Mouse (Mus musculus) gastrocnemius, postnatal 36 days (tissue): ENCODE measurements around the gene Cdkl1. TPM values are rescaled to one million over a fixed set of nuclear protein-coding genes. Genes with fewer than 3 reads are reported as not detected.

Source experiments
- DNase-seq, 2 experiments: peaks; one replicate each; pipeline ENCODE4 v3.0.0; 2022
- intact Hi-C: fragments of 180-260 bp; cut with DNase I; formaldehyde crosslinking; loops from one replicate; pipeline ENCODE4 v1.15.1; 2025
- total RNA-seq, 2 experiments: library from RNA; stranded (reverse); gene quantifications; 2 replicates each; pipeline ENCODE4 v1.2.3; 2021

The Cdkl1 gene
- total RNA-seq, 2 experiments from 2014 or later, result 0.54 to 0.94 TPM

DNA sequence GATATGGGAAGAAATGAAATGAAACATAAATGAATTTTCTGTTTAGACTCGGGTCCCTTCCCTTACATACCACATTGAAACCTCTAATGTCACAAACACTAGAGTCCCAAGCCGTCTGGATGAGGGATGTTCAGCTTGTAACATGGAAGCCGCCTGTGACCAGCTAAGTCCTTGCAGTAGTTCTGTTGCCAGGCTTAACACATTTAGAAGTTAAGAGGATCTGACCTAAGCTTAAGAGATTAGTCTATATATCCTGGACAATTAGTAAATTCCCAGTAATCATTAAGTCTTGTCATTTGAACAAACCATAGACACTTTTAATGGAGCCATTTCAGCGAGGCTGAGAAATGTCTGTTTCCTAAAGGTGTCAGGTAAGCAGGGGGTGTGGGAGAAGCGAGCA, 35.1 kb downstream of the Cdkl1 start:
- intact Hi-C loops, result loop anchor here (2.0 to 10.0 kb wide), 2 partner anchors 305 to 379 kb away; no protein-coding TSS in a partner anchor
- no peak for DNase-seq

DNA sequence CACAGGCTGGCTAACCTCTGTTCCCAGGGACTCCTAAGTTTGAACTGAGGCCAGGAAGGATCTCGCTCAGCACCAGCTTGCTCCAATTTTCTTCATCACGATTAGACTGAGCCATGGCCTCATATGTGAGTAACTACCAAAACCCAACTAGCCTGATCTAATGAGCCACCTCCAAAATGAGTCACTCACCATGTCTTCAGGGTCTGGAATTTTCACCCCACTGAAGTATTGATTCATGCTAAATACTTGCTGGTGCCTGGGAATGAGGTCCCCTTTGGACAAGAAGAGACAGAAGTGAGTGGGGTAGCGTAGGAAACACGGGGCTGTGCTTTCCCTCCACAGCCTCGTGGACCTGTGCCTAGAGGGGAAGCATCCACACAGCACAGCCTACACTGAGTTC, 37.1 kb downstream of the Cdkl1 start:
- DNase-seq, result no peak
- intact Hi-C loops, result loop anchor here (10.0 kb wide), 1 partner anchor 381 kb away; no protein-coding TSS in a partner anchor

DNA sequence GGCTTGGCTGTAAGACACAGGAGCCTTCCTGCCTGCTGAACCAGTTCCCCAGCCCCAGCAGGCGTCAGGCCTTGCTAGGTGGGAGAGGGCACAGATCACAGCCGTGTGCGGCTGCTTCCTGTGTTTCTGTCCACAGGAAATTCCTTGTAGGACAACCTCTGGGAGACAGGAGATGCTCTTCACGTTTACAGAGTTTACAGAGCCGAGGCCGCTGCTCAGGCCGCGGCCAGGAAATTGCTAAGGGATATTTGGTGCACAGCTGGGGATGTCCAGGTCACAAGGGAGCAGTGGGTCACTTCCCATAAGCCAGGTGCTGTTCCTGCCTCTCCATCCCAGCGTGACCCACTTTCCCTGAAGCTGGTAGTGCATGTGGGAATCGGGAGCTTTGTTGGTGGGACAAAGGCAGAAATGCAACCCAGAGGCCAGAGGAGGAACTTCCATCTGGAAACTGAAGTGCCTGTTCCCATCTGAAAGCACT, 39.2 kb downstream of the Cdkl1 start:
- no peak for DNase-seq
- intact Hi-C loops, result loop anchor here (10.0 kb wide), 1 partner anchor 383 kb away; no protein-coding TSS in a partner anchor

DNA sequence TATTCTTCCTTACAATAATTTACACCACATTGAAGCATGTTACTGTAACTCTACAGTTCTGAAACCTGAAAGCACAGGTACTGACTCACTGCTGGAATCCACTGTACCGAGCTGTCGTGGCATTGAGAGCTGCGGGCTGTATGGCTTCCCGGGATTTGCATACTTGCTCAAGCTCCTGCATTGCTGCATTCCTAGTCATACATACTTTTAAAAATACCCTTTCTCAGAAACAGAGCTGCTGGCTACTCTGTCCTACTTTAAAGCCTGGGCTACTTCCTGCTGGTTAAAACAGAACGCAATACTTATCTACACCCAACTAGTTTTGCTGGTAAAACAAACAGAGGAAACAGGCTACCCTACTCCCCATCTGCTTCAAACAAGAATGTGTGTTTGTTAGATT, 46.9 kb downstream of the Cdkl1 start:
- DNase-seq, result no peak
- intact Hi-C loops, result no loop called here

DNA sequence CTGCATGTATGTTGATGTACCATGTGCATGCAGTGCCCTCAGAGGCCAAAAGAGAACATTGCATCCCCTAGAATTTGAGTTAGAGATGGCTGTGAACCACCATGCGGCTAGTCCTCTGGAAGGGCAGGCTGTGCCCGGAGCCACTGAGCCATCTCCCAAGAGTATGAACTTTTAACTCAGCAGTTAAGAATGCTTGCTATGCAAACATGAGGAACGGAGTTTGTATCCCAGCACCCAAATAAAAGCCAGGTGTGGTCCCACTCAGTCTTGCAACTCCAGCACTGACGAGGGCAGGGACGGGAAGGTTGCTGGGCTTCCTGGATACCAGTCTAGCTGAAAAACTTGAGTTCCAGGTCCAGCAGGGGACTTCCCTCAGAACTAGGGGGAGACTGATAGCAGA, 49.1 kb downstream of the Cdkl1 start:
- DNase-seq, result no peak
- intact Hi-C loops, result no loop called here

DNA sequence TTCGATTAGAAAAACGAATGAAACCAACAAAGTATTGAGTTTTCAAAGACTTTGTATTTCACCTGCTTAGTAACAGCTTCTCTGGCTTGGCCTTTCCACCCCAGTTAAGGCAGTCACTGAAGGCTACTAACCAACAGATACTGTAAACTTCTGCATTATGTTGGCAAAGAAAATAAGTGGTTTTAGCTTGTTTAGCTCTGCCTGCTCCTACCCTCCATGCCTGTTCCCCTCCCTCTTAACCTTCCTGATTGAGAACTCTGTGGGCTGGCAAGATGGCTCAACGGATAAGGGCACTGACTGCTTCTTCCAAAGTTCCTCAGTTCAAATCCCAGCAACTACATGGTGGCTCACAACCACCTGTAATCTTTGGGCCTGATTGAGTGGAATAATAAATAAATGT, 57.1 kb downstream of the Cdkl1 start:
- intact Hi-C loops, result loop anchor here (5.0 kb wide), 1 partner anchor 158 kb away; the partner anchor contains the start of genes Atl1 and Map4k5
- DNase-seq, result no peak

DNA sequence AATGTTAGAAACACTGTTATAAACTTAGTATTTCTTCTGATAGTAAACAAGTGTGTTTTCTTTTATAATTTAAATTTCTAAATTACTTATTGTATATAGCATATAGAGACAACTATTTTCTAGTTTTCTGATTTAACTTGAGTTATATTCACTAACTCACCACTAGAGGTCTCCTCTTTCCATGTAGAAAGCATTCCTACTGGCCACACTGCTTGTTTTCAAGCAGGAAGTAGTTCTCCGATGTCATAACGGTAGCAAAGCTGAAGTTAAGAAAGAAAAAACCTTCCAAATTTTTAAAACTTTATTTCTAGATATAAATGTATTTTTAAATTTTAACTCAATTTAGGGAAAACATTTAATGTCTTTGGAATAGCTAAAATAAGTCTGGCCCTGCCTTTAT, 57.5 kb downstream of the Cdkl1 start:
- no peak for DNase-seq
- intact Hi-C loops, result loop anchor here (5.0 kb wide), 1 partner anchor 159 kb away; the partner anchor contains the start of genes Atl1 and Map4k5

DNA sequence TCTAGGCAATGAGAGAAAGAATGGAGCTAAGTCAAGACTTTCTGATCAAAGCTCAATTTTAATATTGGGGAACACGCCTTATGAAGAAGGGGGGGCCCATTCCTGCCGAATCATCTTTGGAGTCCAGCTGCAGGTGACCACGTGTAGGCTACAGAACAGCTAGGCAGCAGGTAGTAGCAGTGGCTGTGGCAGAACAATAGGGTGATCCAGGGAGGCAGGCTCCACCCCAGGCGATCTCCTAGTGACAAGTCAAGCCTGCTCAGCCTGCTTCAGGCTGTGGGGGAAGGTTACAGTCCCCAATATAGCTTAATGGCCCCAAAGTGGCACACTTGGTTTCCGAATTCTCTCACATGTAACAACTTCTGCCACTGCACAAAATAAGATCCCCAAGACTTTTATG, 58.8 kb downstream of the Cdkl1 start:
- intact Hi-C loops, result loop anchor here (5.0 kb wide), 1 partner anchor 160 kb away; the partner anchor contains the start of genes Atl1 and Map4k5
- no peak for DNase-seq

DNA sequence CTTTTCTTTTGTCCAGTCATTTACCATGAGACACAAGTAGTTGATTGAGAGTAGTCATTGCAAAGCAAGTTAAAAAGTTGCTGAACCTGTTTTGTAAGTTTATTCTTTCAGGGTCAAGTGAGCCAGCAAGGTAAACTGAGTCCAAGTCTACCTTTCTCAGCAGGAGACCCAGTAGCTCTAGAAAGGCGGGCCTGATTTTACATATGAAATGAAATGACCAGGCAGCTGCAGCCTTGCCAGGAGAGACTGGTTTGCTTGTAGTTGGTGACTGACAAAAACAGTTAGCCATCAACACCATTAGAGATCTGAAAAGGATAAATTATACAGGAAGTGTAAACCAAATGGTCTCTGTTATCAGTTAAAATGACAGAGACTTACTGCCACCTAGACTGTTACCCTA, 60.8 kb downstream of the Cdkl1 start:
- intact Hi-C loops, result loop anchor here (5.0 kb wide), 1 partner anchor 162 kb away; the partner anchor contains the start of genes Atl1 and Map4k5

DNA sequence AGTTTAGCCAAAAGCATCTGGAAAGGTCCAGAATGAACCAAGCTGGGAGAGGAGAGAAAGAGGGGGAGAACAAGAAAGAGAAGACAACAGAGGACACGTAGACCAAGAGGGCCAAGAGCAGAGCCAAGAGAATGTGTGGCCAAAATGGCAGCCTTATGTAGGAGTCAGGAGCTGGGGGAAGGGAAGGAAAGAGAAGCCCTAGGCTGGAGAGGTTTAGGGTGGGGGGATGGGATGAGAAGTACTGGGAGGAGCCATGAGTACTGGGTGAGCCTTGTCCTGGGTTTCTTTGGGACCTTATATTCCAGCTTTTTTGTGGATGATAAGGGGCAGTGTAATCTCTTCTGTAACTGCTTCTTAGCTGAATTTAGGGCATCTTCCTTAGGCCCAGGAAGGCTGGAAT, 61.8 kb downstream of the Cdkl1 start:
- no peak for DNase-seq
- intact Hi-C loops, result no loop called here

More for the DNA sequence above, 60.8 kb downstream of the Cdkl1 start:
- DNase-seq, result no peak

DNA sequence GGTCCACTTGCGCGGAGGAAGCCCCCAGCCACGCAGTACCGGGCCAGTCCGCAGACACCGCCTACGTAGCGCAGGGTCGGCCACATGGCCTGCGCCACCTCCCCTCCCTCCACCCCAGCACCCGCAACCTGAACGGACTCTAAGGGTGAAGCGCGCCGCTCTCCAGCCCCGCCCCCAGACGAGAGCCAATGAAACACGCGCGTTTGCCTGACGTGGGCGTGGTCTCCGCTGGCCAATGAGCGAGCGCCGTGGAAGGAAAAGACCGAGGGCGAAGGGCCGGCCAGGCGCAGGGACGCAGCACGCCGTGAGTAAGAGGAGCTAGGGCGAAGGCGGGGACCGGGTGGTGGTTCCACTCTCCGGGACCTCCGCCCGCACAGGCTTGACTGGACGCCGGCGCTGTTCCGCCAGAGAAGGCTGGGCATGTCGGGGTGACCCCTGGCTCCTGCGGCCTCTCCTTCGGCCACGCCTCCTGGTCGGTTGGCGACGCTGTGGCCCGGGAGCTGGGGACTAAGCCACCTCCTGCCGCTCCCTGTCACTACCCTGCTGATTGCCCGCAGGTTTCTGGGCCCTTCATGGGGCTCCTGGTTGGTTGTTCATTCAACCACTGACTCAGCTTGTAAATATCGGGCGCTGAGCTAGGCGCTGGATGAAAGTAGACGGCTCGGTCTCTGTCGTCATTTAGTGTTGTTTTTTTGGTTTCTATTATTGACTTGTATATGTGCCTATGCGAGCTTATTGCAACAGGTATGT, 66.2 kb downstream of the Cdkl1 start, which contains the start of the genes L2hgdh and Atp5s:
L2hgdh (minus strand) TSS at position 163 of the 750 bp plus-strand sequence.
Atp5s (plus strand) TSS at position 240 of the 750 bp plus-strand sequence.
- intact Hi-C loops, result no loop called here

DNA sequence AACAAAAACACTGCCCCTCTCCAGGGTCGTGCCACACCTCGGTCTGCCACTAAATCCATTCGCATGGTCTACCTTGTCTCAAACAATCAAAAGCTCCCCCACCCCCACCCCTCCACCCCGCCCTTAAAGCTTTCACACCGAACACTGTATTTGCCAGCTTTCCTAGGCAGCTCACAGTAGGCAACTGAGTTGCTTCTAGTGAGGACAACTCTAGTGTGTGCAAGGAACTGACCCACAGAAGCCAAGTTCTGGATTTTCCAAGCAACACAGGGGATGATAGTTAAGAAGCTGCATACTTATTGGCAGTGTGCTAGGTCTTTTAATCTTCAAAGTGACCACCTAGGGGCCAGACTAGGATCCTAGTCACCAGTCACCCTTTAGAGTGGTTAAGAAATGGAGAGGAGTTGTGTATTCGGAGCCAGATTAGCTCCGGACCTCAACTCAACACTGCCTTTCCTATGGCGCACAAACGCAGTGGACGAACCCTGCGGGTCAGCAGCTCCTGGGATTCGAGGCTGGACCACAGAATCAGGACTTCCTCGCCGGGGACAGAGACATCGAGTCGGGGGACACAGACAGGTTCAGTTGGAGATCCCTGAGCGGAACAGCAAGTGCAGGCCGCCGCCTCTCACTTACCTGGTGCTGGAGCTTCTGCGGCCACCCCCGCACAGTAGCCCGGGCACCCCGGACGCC, 66.9 kb downstream of the Cdkl1 start:
- intact Hi-C loops, result no loop called here
- no peak for DNase-seq

More for the DNA sequence above, 66.2 kb downstream of the Cdkl1 start, which contains the start of the genes L2hgdh and Atp5s:
- peak; percentile 94 to 96 for DNase-seq

DNA sequence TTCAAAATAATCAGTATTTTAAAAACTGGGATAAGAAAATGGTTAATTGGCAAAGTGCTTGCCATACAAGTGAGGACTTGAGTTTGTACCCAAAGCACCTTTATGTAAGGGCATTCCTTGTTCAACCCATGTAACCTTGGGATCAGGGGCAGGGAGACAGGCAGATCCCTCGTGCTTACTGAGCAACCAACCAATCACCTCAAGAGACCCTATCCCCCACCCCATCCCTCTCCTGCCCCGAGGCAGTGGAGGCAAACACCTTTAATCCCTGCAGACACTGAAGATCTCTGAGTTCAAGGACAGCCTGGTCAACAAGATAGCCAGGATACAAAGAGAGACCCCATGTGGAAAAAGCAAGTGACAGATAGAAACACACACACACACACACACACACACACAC, 67.7 kb downstream of the Cdkl1 start:
- intact Hi-C loops, result no loop called here
- DNase-seq, result no peak

DNA sequence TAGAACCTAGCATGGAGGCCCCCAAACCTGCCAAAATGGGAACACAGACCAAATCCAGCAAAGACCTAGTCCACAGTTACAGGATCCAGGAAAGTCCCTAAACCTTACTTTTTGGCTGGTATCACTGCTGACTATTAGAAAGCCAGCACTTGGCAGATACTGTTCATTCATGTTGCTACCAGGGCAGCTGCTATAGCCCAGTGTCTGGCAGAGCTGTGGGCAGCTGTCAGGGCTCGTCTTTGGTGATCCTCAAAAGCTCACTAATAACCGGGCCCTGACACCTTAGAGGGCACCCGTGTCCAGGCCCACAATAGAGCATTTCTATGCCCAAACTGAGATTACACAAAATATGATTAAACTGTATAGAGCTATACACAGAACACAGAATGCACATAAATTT, 68.2 kb downstream of the Cdkl1 start:
- intact Hi-C loops, result no loop called here
- no peak for DNase-seq

DNA sequence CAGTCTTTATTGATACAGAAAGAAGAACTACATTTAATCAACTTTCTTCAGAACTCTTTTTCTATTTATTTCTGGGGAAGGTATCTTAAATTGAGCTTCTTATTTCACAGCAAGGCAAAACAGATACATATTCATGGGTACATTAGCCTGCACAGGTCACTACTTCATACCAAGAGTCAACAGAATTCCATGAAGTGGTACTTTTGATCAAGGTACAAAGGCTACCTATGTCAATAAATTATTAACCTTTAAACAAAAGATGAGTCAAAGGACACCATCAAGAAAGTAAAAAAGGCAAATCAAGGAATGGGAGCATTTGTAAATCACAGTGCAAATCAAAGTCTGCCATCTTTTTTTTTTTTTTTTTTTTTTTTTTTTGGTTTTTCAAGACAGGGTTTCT, 77.4 kb downstream of the Cdkl1 start:
- intact Hi-C loops, result no loop called here
- no peak for DNase-seq

DNA sequence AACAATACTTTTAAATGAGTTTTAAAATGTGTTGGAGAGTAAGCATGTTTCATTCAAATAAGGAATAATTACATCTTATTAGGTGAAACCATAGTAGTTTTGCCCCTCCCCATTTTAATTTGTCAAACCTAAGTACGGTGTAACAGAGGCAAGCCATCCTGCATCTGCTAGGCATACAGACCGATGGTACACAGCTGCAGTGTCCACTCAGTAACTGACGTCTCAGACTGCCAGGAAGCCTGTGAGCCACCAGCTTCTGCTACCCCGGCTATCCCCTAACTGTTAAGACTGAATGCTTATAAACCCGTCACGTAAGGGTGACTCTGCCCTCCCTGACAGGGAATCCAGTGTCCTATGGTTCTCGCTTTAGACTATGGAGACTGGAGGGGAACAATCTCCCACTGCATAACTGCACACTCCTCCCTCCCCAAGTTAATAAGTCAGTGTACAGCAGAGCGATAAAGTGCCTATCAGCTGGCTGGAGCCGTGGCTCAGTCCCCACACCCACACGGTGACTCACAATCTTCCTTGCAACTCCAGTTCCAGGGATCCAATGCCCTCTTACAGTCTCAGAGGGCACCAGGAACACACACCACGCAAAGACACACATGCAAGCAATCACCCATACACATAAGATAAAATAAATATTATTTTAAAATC, 86.1 kb downstream of the Cdkl1 start:
- intact Hi-C loops, result no loop called here
- DNase-seq, result no peak

DNA sequence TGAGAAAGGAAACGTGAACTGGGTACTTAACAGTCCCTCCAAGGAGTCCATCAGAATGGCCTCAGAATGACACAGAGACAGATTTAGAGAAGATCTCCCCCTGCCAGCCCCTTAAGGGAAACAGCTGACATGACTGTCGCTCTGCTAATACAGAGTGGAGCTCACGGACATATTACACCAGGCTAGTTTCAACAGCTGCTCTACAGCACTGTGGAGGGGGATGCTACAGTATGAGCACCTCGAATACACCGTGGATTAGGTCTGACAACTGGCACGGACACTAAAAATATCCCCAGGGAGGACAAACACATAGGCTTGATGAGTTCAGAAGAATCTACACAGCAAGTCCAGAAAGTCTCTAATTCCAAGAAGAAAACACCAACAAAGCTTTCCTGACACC, 92.7 kb downstream of the Cdkl1 start:
- intact Hi-C loops, result no loop called here
- no peak for DNase-seq
